Mouse (Mus musculus): ENCODE data around the gene Pisd.

GRCm38 (mm10) chr5:32761566-32762140, 23.8 kb downstream of the Pisd start:
- TF ChIP-seq CTCF (IDR thresholded peaks at IDR 0.05; ENCODE audit: insufficient read depth, low read depth, low read length) = no peak
- TF ChIP-seq POLR2A (IDR thresholded peaks at IDR 0.05; ENCODE audit: insufficient read depth, low read depth, low read length) = no peak
